Mouse (Mus musculus) WW6 (cell line): ENCODE data around the gene Wdr48.

Experiments used
- DNase-seq: peaks from one replicate; pipeline ENCODE4 v3.0.0-alpha.2; 2013; ENCODE audit warnings: low read depth, low spot score

Wdr48 gene

GRCm38 (mm10) chr9:119894339-119895009 is at the start of gene Wdr48:
Gene Wdr48, plus strand, starts transcription at chr9:119894878.
- DNase-seq: peak; percentile 90

DNA sequence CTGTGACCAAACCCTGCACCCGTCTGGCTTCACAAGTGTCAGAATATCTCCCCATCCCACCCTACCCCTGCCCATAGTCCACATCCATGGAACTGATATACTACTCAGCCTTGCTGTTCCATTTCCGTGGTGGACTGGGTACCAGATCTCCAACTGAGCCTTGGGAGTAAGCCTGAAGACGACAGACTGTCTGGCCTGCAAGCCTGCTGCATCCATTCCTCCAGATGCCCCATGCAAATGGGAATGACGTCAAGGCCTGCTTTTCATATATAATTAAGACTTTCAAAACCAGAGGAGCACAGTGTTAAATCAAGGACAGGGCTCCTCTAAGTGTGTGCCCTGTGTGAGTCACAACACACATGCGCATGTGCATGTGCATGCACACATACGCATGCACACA is 47.5 kb upstream of the Wdr48 start:
- no peak for DNase-seq

DNA sequence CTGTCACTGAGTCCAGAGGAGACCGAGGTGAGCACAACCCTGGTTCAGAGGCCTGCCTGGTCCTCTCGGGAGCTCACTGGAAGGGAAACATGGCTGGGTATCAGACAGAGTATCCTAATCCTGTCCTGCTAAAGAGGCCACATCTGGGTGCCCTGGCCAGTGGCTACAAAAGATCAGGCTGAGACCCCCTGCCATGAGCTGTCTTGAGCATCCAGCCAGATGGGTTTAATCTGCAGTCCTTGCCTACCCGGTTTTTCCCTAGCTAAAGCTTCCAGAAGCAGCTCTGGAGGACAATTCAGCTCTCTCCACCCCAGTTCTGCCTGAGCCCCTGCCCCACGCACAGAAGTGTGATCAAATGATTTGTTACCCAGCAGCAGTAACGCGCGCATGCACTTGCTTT is 46.0 kb upstream of the Wdr48 start:
- no peak for DNase-seq

GRCm38 (mm10) chr9:119849214-119849613 is 45.5 kb upstream of the Wdr48 start:
- no peak for DNase-seq

GRCm38 (mm10) chr9:119852347-119853030 is 42.2 kb upstream of the Wdr48 start:
- DNase-seq: no peak

DNA sequence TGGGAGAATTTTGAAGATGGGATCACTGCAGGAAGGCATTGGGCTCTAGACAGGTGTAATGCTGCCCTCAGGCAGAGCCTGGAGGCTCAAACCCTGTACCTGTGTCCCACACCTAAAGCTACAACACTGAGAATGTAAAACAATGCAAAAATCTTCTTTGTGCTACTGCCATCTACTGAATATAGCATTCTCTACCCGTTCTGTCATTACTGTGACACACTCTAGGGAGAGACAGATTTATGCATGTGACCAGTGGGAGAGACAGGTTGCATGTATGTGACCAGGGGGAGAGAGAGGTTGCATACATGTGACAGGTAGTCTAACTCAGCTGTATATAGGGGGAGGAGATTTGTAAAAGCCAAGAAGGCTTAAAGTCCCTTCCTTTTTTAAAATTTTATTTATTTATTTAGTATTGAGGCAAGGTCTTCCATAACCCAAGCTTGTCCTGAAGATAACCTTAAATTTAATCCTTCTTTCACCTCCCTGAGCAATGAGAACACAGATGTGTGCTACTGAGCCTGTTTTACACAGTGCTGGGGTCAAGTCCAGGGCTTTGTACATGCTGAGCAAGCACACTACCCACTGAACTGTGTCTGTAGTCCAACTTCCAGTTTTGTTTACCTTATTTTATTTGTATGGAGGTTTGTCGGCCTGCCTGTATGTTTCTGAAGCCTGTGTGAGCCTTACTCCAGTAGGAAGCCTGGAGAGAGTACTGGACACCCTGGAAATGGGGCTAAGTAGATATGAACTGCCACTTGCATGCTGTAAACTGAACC is 41.4 kb upstream of the Wdr48 start:
- DNase-seq: no peak

- no peak for DNase-seq
Measured at GRCm38 (mm10) chr9:119854170-119854569, 40.5 kb upstream of the Wdr48 start.

GRCm38 (mm10) chr9:119887144-119887901 is 7.4 kb upstream of the Wdr48 start:
- DNase-seq: no peak

DNA sequence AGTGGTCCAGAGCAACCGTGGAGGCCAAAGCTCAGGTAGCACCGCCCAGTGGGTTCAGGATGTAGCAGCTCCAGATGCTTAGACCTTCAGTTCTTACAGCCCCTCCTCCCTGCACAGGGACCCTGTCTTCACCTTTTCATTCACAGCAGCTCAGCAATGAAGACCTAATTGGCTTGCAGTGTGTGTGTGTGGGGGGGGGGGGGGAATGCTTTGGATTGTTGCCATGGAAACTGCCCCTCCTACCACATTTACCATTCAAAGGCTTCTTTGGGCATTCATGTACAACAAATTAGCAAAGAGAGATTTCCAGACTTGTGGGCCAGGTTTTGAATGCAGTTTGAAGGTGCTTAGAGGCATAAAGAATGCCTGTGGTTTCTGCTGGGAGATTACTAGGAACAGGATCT is 5.8 kb upstream of the Wdr48 start:
- DNase-seq: no peak

DNA sequence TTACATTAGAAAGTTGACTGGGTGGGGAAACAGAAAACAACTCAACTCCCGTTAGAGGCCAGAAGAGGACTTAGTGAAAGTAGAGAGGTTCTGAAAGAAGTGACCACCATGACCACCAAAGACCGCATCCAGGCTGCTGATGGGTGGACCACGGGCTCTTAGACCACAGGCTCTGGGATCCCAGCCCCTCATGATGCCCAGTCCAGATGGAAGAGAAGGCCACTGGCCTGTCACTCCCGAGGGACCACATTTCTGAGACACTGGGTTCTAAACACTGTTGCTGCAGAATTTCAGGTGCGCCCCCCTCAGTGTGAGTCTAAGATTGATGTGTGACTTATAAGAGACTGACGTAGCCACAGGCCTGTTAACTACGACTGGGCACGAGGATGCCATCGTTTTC is 5.2 kb upstream of the Wdr48 start:
- no peak for DNase-seq

GRCm38 (mm10) chr9:119890692-119891091 is 4.0 kb upstream of the Wdr48 start:
- DNase-seq: no peak

DNA sequence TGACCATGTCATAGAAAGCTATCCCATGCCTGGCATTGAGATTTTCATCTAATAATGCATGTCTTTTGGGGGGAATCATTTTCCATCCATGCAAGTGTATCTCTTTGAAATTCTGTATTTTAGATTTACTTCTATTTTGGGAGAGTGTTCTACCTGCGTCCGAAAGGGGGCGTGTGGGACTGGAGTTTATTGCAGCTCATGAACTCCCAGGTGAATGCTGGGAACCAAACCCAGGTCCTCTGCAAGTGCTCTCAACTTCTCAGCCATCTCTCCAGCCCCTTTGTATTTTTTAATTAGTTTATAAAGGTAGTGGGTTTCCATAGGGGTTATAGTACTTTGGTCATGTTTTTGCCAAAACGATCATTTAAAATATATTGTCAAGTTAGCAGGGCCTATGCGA is 797 bp upstream of the Wdr48 start:
- no peak for DNase-seq

- no peak for DNase-seq
Measured at GRCm38 (mm10) chr9:119895040-119895721, 503 bp downstream of the Wdr48 start.

DNA sequence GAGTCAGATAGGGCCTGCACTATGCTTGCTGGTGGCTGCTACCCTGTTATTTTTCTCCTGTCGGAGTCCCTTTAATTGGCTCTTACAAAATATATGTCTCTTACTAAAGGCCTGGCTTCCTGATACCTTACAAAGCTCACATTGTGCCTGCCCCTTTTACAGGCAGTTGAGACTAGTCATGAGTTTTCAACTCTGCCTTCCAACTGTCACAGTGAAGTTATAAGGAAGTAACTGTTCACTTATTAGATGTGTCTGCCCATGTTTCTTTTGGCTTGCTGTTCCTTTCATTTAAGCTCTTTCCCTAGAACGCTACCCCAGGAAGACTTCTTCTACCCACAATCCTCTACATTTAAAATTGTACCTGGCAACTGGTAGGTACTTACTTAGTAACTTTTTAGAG is 4.8 kb downstream of the Wdr48 start:
- DNase-seq: no peak

DNA sequence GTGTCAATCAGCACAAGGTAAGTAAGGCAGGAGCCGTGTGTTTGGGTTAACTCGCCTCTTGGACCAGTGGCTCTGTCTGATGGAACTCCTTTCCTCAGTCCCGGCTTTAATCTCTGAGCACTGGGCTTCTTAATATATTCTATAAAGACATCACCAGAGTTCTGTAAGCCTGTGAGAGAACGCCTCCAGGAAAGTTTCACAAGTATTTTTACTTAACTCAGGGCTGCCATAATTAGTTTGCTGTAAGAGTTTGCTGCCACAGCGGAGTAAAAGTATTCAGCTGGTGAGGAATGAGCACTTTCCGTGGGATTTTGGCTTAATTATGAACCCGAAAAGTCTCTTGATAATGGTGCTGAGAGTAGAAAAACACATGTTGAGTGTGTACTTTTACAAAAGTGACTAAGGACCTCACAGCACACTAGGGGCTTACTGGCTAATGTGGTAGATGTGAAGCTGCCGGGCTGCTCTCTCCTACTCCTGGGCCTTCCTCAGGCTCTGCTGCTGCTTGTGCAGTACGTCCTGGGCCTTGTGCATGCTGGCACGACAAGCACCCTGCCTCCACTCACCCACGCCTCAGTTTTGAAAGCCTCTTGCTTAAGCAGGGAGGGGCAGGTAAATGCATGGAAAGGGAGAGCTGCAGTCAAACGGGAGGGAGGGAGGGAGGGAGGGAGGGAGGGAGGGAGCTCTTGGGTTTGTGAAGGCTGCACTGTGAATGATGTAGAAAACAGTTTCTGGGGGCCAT is 7.9 kb downstream of the Wdr48 start:
- no peak for DNase-seq

DNA sequence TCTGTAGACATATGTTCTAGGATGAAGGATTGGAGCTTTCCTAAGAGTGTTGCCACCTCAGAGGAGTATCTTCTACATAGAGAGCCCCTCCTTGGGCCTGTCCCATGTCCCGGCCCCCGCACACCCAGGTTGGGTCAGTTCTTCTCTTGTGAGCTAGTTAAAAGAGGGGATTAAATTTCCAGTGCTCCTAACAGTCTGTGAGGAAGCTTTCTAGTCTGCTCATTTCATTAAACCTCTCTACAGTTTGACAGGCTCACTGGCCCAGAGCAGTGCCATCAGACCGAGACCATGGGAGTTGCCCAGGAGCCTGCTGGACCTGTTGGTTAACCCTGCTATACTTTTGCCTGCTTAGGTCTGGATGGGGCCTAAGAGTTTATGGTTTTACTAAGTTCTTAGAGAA is 14.0 kb downstream of the Wdr48 start:
- no peak for DNase-seq

- no peak for DNase-seq
Measured at GRCm38 (mm10) chr9:119909931-119910330, 15.3 kb downstream of the Wdr48 start.

- DNase-seq: no peak
Measured at GRCm38 (mm10) chr9:119913087-119913838, 18.6 kb downstream of the Wdr48 start.

DNA sequence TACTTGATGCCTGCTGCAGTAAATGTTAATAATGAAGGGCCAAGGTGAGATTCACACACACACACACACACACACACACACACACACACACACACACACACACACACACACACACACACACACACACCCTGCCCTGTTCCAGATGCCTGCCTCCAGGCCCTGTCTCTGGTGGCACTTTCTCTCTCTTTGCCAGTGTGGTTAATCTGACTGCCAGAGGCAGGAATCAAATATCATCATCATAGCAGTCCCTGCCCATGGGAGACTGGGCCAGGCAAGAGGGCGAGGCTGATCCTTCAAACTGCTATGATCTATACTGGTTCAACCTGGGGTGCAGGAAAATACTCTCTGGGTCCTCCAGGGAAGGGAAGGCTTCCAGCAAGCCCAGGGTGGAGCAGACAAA is 25.2 kb downstream of the Wdr48 start:
- DNase-seq: no peak

DNA sequence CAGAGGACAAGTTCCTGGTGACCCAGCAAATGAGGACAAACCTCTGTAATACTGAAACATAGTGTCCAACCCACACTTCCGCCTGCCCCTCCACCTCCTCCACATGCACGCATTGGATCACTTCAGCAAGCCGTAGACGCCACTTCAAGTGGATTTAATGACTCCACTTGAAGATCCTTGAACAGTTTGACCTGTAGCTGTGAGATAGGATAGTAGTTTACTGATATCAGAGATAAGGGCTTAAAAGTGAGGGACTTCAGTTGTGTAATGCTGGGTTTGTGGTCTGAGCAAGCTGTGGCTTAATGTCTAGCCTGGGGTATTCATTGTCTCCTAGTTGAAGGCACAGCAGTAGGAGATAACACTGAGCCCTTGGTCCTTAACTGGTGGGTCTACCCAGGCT is 28.8 kb downstream of the Wdr48 start:
- DNase-seq: no peak
